Mouse (Mus musculus): ENCODE measurements at regions not wholly inside any gene's neighbourhood (a gene's known extent, or its start where the extent isn't known, plus 50 kb on each side); places are given as distances from the start of the nearest gene placed in this dataset.

- TF ChIP-seq POLR2A (IDR thresholded peaks at IDR 0.05; ENCODE audit: low read depth, low read length) (peak; percentile 14; the same call in 1 of the 2 replicates), CTCF (IDR thresholded peaks at IDR 0.05; ENCODE audit: extremely low read depth, insufficient read depth, insufficient read length, insufficient replicate concordance) (no peak)
Observed at GRCm38 (mm10) chr15:97469684-97470344, 222.7 kb upstream of the Amigo2 start.
